Mouse (Mus musculus): ENCODE results near the gene Olfr765. TPM values are rescaled to one million over a fixed set of nuclear protein-coding genes. Genes with fewer than 3 reads are reported as not detected.

Olfr765 gene
- total and polyA plus RNA-seq, 3 experiments, result not detected

- Histone ChIP-seq H3K27ac (ENCODE audit: control insufficient read depth, low read depth, low read length) (no peak within 1 kb of the TSS), H3K36me3 (ENCODE audit: control insufficient read depth in 1 of 2, insufficient read depth in 2 of 2, low read length in 2 of 2) (no peaks in the 10 kb centered on the region), H3K79me2 (ENCODE audit: control insufficient read depth, insufficient read depth, low read length, poor library complexity) (no peaks in the 10 kb centered on the region), H3K4me1 (ENCODE audit: control insufficient read depth in 1 of 2, insufficient read depth in 2 of 2, low read length in 2 of 2) (no peaks in the 10 kb centered on the region), H3K4me3 (ENCODE audit: control insufficient read depth in 1 of 2, insufficient read depth in 1 of 2, low read depth in 2 of 2, low read length in 2 of 2) (no peak within 1 kb of the TSS), H3K27me3 (ENCODE audit: control insufficient read depth in 1 of 2, insufficient read depth in 2 of 2, low read length in 2 of 2) (no peaks in the 10 kb centered on the region), H3K9me3 (replicated peaks; ENCODE audit: insufficient read depth, low read length) (no peaks in the 10 kb centered on the region), H3K9ac (ENCODE audit: control insufficient read depth, low read depth, low read length, poor library complexity, severe bottlenecking) (no peak within 1 kb of the TSS)
- no peak for TF ChIP-seq ETS1 (IDR thresholded peaks at IDR 0.05; ENCODE audit: low read depth, low read length)
- TF ChIP-seq MEF2A (IDR thresholded peaks at IDR 0.05; ENCODE audit: extremely low read depth, insufficient replicate concordance, low read depth, low read length, poor library complexity, severe bottlenecking), result no peak
- no peak for TF ChIP-seq GABPA (IDR thresholded peaks at IDR 0.05; ENCODE audit: low read depth, low read length)
- TF ChIP-seq MAX (IDR thresholded peaks at IDR 0.05; ENCODE audit: low read length), result no peak
- TF ChIP-seq ZNF384 (IDR thresholded peaks at IDR 0.05; ENCODE audit: low read depth, low read length), result no peak
- no peak for TF ChIP-seq CHD2 (IDR thresholded peaks at IDR 0.05; ENCODE audit: low read length)
- no peak for TF ChIP-seq ZKSCAN1 (IDR thresholded peaks at IDR 0.05; ENCODE audit: low read depth, low read length)
- no peak for TF ChIP-seq ZC3H11A (IDR thresholded peaks at IDR 0.05; ENCODE audit: low read depth, low read length)
- no peak for TF ChIP-seq USF1 (IDR thresholded peaks at IDR 0.05; ENCODE audit: low read depth, low read length)
- TF ChIP-seq HCFC1 (IDR thresholded peaks at IDR 0.05; ENCODE audit: low read depth, low read length), result no peak
- TF ChIP-seq CHD1 (IDR thresholded peaks at IDR 0.05; ENCODE audit: low read depth, low read length), result no peak
- no peak for TF ChIP-seq UBTF (IDR thresholded peaks at IDR 0.05; ENCODE audit: borderline replicate concordance, insufficient read depth, low read depth, low read length)
- DNase-seq (ENCODE audit: low read depth, low spot score), result no peak
Measured at GRCm38 (mm10) chr10:129068877-129069276, 19.1 kb upstream of the Olfr765 start, which contains the start of gene Olfr766-ps1. Gene Olfr766-ps1, minus strand, starts transcription at chr10:129068977.

DNA sequence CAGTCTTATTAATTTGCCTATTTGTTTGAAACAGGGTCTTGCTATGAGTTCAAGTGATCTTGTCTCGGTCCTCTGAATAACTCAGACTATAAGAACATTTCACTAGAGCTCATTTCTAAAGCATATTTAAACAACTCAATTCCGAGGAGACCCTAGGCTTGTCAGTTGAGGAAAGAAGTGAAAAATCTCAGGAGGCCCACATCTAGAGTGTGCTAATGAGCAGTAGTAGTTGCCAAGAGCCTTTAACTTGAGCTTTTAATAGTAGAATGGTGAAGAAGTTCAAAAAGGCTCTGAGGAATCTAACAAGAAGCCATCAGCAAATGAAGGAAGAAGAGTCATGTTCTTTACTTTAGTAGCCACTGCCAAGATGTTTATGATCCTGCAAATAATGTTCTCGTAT lies 10.0 kb downstream of the Olfr765 start, which contains the start of gene Olfr764-ps1:
Gene Olfr764-ps1, minus strand, starts transcription at position 101 of the 400 bp plus-strand sequence.
- H3K27me3 ChIP-seq (ENCODE audit: control insufficient read depth in 1 of 2, insufficient read depth in 2 of 2, low read length in 2 of 2), result no peaks in the 10 kb centered on the region
- H3K27ac ChIP-seq (ENCODE audit: control insufficient read depth, low read depth, low read length), result no peak within 1 kb of the TSS
- no peaks in the 10 kb centered on the region for H3K79me2 ChIP-seq (ENCODE audit: control insufficient read depth, insufficient read depth, low read length, poor library complexity)
- H3K9ac ChIP-seq (ENCODE audit: control insufficient read depth, low read depth, low read length, poor library complexity, severe bottlenecking), result no peak within 1 kb of the TSS
- no peaks in the 10 kb centered on the region for H3K9me3 ChIP-seq (replicated peaks; ENCODE audit: insufficient read depth, low read length)
- H3K4me1 ChIP-seq (ENCODE audit: control insufficient read depth in 1 of 2, insufficient read depth in 2 of 2, low read length in 2 of 2), result no peaks in the 10 kb centered on the region
- H3K4me3 ChIP-seq (ENCODE audit: control insufficient read depth in 1 of 2, insufficient read depth in 1 of 2, low read depth in 2 of 2, low read length in 2 of 2), result no peak within 1 kb of the TSS
- TF ChIP-seq NELFE (IDR thresholded peaks at IDR 0.05; ENCODE audit: low read depth, low read length) (no peak), MXI1 (IDR thresholded peaks at IDR 0.05; ENCODE audit: low read depth, low read length) (no peak), CHD1 (IDR thresholded peaks at IDR 0.05; ENCODE audit: low read depth, low read length) (no peak), MEF2A (IDR thresholded peaks at IDR 0.05; ENCODE audit: extremely low read depth, insufficient replicate concordance, low read depth, low read length, poor library complexity, severe bottlenecking) (no peak), SIN3A (IDR thresholded peaks at IDR 0.05; ENCODE audit: low read length) (no peak), ZNF384 (IDR thresholded peaks at IDR 0.05; ENCODE audit: low read depth, low read length) (no peak), JUND (IDR thresholded peaks at IDR 0.05; ENCODE audit: low read depth, low read length) (no peak), RAD21 (IDR thresholded peaks at IDR 0.05; ENCODE audit: low read depth, low read length) (no peak), USF1 (IDR thresholded peaks at IDR 0.05; ENCODE audit: low read depth, low read length) (no peak), USF2 (IDR thresholded peaks at IDR 0.05; ENCODE audit: borderline replicate concordance in 1 of 2, insufficient read depth in 1 of 2, low read depth in 1 of 2, low read length in 2 of 2) (no peak), SMC3 (IDR thresholded peaks at IDR 0.05; ENCODE audit: low read depth, low read length) (no peak), CTCF (IDR thresholded peaks at IDR 0.05 in 2 of 3, conservative IDR thresholded peaks at IDR 0.05 in 1 of 3; ENCODE audit: control insufficient read depth in 1 of 3, insufficient read depth in 1 of 3, low read depth in 2 of 3, low read length in 3 of 3, poor library complexity in 1 of 3, severe bottlenecking in 1 of 3) (no peak), ZC3H11A (IDR thresholded peaks at IDR 0.05; ENCODE audit: low read depth, low read length) (no peak), UBTF (IDR thresholded peaks at IDR 0.05; ENCODE audit: borderline replicate concordance, insufficient read depth, low read depth, low read length) (no peak), POLR2AphosphoS5 (IDR thresholded peaks at IDR 0.05; ENCODE audit: borderline replicate concordance, low read depth, low read length) (no peak), TCF12 (IDR thresholded peaks at IDR 0.05; ENCODE audit: low read depth, low read length) (no peak)
- H3K36me3 ChIP-seq (ENCODE audit: control insufficient read depth in 1 of 2, insufficient read depth in 2 of 2, low read length in 2 of 2), result no peaks in the 10 kb centered on the region
- no peak for DNase-seq (ENCODE audit: low read depth, low spot score)

All from MEL (cell line).